Mouse (Mus musculus) left cerebral cortex, postnatal 25 days (tissue): ENCODE results near the gene Slc25a15. TPM values are rescaled to one million over a fixed set of nuclear protein-coding genes. Genes with fewer than 3 reads are reported as not detected.

Source experiments
- DNase-seq, 2 experiments: peaks; one replicate each; pipeline ENCODE4 v3.0.0; 2022; ENCODE audit warnings: low spot score in 2 of 2, mixed read lengths in 1 of 2
- intact Hi-C: fragments of 180-260 bp; cut with DNase I; formaldehyde crosslinking; loops from one replicate; pipeline ENCODE4 v1.15.1; 2025
- total RNA-seq, 2 experiments: library from RNA; stranded (reverse); gene quantifications; 2 replicates each; pipeline ENCODE4 v1.2.3; 2021

Slc25a15 gene
- total RNA-seq = 10 to 100 TPM; 11.0 to 13.5 TPM

DNA sequence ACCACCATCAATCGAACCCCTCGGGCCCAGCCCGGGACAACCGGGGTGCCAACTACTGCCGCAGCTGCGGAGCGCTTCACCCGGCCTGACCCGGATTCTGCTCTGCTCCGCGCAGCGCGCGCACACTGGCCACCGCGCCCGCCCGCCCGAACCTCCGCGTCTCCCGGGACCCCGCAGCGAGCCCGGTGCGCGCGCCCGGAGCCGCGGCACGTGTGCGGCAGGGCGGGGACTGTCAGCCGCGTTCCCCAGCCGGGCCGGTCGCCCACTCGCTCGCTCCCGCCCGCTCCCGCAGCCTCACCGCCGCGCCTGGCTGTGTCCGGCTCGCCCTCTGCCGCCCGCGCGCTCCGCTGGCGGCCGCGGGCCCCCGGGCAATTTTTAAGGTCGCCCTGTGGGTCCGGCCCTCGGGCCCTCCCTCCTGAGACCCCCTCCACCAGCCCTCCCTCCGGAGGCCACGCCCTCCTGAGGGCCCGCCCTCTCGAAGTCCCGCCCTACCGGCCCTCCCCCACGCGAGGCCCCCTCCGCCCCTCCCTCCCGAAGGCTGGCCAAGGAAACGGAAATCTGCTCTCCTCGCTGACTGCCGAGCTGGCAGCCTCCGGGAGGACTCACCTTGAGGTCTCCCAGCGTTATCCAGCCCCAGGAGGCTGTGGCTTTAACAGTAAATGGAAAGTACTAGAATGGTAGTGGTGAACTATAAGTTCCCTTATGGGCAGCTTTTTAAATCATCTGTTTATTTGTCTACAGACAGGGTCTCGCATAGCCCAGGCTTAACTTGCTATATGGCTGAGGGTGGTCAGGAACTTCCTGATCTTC lies at the start of gene Slc25a15:
TSS of gene Slc25a15 (minus strand) at position 456 of the 810 bp plus-strand sequence.
- DNase-seq = peak; percentile 84 to 88
- intact Hi-C loops = loop anchor here (5.0 to 10.0 kb wide), 2 partner anchors 206 to 404 kb away; partner anchors contain the start of gene Vps36

DNA sequence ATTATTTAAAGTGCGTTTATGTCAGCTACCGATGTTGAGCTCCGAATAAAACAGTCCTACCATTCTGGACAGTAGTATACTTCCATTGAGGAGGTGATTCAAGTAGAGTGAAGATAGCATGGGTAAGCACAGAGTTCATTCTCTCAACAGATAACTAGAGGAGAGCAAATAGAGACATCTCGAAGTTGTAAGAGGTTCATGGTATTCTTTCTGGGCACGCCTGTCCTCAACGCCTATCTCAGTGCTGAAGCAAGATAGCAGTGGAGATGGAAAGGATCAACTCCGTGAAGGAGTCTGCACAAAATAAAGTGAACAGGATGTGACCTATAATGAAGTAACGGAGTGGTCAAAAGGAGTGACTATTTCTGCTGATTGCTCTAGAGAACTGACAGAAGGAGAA lies 13.6 kb upstream of the Slc25a15 start:
- intact Hi-C loops = loop anchor here (1.0 kb wide), 1 partner anchor 219 kb away; no protein-coding TSS in a partner anchor
- no peak for DNase-seq

DNA sequence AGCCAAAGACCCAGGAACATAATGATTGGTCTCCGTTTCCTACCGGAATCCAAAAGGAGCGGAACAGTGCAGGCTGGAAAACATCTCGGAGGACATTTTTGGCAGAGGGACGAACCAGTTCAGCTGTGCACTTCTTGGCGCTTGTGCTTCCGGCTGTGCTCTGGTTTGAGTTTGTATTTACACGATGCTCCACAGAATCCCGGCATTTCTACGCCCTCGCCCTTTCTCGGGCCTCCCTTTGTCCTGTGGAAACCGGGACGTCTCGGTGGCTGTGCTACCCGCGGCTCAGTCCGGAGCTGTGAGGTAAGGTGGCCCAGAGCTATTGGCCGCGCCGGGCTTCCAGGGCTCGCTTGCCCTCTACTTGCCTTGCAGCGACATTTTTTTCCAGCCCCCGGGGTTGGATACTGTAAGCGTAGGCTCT lies 12.9 kb upstream of the Slc25a15 start, which contains the start of gene Mrps31:
TSS of gene Mrps31 (plus strand) at position 80 of the 421 bp plus-strand sequence.
- DNase-seq = peak; percentile 85 to 94
- intact Hi-C loops = loop anchor here (1.0 kb wide), 1 partner anchor 218 kb away; no protein-coding TSS in a partner anchor

DNA sequence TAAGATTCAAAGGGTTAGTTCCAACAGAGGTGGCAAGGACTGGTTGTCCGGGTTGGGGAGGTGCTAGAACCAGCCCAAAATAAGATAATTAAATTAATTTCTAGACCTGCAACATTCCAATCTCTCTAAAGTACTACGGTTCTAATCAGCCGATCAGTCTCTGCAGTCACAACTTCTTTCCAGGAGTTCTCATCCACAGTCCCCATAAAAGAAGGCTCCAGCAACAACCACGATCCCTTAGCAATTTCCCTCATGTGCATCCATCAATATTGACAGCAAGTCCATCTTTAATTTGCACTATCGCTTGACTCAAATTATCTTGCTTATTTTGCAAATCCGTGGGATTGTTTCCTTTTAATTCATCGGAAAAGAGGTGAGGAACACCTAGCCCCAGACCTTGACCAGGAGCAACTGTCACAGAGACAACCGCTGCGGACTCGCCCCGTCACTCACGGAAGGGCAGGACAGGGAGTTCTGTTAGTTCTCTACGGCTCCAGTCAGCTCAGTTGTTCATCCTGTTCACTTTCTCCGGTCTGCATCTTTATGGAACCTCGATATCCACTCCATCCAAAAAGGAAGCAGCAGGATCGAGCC lies 12.4 kb upstream of the Slc25a15 start:
- no peak for DNase-seq
- intact Hi-C loops = loop anchor here (1.0 kb wide), 1 partner anchor 217 kb away; no protein-coding TSS in a partner anchor

DNA sequence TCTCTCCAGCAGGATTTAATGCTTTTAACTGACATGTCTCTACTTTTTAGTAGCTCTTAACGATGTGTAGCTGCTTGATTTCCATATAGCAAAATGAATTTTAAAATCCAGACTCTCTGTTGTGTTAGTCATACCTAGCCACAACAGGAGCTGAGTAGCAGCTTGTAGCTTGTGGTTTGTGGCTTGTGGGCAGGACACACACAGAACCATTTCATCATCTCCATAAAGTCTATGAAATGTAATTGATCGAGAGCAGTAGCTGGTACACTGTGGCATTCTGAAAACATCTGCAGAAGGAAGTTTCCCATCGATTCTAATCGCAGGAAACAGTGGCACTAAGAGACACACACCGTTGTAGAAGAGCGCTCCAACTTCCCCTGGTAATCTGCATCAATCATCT lies 7.3 kb upstream of the Slc25a15 start:
- DNase-seq = no peak

DNA sequence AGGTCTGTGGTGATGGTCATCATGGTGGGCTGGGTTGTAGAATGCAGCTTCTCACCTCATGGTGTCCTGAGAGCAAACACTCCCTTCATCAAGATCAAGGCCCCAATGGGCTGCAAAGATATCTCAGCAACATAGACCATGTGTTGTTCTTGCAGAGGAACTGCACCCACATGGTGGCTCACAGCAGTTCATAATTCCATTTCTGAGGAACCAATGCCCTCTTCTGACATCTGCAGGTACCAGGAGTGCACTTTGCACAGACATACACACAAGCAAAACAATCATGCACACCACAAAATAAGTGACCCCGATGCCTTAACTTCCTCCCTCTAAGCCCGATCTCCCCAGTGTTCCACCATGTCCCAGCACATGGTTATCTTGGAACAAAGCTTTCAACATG lies 4.8 kb upstream of the Slc25a15 start:
- DNase-seq = no peak
- intact Hi-C loops = no loop called here

More for the DNA sequence above, 7.3 kb upstream of the Slc25a15 start:
- intact Hi-C loops = no loop called here

DNA sequence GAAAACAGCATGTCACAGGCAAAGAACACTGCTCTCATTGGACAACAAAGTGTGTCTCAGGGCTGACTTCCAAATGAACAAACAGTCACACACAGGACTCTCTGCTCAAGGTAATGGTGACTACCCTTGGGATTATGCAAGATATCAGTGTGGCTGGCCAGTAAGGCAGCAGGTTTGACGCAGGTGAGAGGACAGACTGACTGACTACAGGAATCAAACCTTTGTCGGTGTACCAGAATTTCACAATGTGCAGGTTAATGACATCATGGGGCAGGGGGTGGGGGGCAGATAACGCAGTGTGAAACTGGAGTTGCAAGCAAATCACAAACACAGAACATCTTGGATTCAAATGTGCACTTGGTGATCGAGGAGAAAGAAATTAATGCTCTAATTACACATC lies 2.2 kb upstream of the Slc25a15 start:
- intact Hi-C loops = no loop called here
- DNase-seq = no peak

DNA sequence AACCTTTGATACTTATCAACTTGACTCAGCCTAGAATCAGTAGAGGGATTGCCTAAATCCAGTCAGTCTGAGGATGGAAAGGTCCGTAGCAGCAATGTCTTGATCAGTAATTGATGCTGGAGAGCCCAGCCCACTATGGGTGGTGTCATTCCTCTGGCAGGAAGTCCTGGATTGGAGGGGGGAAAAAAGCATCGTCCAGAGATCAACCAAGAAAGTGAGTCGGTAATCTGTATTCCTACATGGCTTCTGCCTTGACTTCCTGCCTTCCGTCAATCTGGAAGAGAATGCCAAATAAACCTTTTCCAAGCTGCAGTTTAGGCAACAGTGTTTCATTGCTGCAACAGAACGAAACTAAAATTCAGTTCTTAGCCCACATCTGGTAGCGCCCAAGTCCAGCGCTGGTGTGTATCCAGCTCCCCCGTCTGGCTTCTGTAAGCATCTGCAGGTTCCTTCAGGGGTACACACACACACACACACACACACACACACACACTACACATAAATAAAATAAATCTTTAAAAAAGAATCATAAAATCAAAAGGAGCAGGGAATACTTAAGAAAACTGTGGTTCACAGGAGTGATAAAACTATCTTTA lies 986 bp upstream of the Slc25a15 start:
- DNase-seq = no peak
- intact Hi-C loops = loop anchor here (5.0 to 10.0 kb wide), 2 partner anchors 207 to 405 kb away; partner anchors contain the start of gene Vps36

DNA sequence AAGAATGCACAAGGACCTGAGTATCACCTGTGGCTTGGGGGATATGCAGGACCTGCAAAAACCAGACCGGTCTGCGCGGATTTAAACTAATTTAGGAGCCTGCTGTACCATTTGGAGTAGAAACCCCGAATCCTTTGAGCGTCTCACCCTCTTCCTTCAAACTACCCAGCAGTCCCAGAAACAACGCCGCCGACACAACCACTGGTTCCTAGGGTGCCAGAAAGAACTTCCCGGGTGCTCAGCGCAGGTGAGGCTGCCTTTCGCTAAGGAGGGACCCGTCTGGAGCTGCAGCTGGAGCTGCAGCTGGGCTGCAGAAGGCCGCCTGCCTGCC lies 621 bp downstream of the Slc25a15 start:
- intact Hi-C loops = loop anchor here (5.0 to 10.0 kb wide), 2 partner anchors 205 to 403 kb away; partner anchors contain the start of gene Vps36
- DNase-seq = no peak

DNA sequence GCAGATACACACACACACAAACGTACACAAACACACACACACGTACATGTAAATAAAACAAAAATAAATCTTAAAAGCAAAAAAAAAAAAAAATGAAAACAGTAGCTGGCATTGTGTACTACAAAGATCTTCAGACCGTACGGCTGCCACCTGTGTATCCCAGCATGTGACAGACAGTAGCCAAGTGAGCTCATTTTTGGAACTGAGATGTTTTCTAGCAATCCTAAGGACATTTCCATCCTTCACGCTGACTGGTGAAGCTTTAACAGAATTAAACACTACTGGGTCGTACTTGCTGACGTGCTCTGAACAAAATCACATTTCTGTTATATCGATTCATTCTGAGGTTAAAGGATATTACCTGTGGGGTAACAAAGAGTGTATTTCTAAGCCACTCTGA lies 3.1 kb downstream of the Slc25a15 start:
- intact Hi-C loops = loop anchor here (5.0 to 10.0 kb wide), 2 partner anchors 203 to 400 kb away; partner anchors contain the start of gene Vps36
- DNase-seq = no peak

DNA sequence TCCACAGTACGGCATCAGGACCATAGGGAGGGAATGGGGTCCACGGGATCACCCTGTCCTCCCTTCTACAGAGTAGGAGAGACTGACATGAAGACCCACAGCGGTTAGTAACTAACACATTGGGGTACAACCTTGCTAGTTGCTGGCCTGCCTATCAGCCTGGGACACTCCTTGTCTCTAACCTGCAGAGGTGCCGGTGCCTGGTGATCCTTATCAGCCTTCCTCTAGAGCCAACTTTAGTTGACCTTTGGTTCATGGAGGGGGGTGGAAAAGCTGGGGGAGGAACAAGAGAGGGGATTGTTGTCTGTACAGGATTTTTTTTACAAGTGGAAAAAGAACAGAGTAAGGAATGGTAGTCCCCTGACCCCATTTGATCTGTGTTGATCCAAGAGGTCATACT lies 3.9 kb downstream of the Slc25a15 start:
- DNase-seq = no peak

DNA sequence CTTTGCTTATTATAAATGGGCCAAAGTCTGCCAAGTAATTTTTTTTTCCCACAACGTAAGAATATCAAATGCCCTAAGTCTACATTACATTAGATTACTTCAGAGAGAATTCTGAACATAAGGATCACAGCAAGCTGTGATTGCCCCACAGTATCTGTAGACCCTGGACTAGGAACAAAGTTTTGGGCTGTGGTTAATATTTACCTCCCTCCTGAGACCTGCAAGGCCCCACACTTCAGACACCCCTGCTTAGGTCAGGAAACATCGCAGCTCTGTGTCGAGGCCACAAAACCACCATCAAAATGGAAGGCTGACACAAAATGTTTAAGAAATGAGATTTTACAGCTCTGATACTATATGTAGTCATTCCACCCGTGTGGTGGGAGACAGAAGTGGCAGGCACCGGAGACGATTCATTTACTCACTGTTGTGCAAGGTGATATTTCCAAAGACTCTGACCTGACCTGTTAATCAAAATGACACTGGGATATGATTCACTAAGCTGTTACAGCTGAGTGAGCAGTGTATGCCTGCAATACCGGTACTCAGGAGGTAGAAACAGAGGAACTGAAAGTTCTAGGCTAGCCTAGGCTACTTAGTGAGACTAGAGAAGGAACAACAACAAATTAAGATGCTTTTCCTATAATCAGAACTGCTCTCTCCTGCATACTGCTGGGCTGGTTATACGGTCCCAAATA lies 7.5 kb downstream of the Slc25a15 start:
- intact Hi-C loops = loop anchor here (10.0 kb wide), 1 partner anchor 396 kb away; no protein-coding TSS in a partner anchor
- no peak for DNase-seq

More for the DNA sequence above, 3.9 kb downstream of the Slc25a15 start:
- intact Hi-C loops = loop anchor here (10.0 kb wide), 1 partner anchor 400 kb away; no protein-coding TSS in a partner anchor

DNA sequence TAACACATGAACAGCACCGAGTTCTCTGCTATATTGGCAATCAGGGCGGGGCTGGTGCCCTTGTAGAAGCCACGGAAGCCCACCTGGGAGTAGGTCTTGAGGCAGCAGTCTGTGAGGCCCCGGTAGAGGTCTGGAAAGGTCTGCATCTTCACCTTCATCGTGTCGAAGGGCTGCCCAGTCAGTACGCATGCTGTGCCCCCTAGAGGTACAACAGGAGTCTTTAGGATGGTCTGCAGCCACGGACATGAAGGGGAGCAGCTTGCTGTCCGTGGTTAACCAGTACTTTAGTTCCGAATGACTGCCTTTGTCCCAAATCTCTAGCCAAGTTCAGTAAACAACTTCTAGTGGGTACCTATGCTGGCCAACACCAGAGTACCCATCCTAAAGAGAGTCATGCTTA lies 8.5 kb downstream of the Slc25a15 start:
- DNase-seq = no peak
- intact Hi-C loops = loop anchor here (10.0 kb wide), 1 partner anchor 395 kb away; no protein-coding TSS in a partner anchor

DNA sequence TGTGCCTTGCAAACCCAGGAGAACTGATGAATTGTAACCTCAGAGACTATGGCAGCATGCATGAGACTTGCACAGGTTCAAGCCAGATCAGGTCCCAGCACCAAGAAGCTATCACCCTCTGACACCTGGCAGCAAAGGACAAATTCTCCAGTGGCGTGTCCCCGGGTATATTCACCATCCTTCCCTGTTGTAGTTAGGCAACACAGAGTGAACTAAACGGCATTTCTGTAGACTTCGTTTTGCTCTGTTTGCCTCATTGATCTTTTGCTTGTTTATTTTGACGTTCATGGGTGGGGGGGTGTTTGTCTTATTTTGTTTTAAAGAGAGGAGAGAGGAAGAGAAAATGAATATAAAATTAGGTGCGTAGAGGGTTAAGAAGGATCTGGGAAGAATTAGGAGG lies 13.2 kb downstream of the Slc25a15 start:
- intact Hi-C loops = no loop called here
- DNase-seq = no peak

DNA sequence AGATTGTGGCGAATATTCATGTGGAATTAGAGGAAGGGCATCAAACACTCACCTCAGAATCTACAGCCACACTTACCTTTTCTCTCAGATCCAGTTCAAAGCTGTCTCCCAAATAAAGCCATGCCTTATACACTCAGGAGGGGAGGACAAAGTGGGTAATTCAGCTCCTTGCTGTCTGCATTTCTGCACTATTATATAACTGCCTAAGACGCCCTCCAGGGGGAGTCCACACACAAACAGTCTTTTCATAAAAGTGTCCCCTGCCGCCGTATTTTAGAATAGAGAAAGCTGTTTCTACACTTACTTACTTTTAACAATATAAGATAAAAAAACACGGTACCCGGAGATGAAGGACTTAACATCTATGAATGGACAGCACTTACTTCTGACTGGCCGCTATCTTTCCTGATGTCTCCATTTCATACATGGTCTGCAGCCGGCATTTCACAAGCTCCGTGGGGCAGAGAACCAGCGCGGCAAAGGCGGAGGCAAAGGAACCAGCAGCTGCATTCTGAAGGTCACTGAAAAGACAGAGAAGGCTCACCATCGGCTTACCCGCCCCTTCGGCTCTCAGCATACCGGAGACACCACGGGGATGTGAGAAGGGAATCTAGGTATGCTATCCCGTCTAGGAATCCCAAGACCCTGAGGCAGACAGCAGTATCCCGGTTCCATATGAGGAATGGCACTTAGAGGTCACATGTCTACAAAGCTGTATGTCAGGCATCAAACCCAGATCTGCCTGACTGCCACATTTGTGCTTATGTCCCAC lies 15.4 kb downstream of the Slc25a15 start:
- intact Hi-C loops = no loop called here
- DNase-seq = peak in 1 of 2 experiments; percentile 4

DNA sequence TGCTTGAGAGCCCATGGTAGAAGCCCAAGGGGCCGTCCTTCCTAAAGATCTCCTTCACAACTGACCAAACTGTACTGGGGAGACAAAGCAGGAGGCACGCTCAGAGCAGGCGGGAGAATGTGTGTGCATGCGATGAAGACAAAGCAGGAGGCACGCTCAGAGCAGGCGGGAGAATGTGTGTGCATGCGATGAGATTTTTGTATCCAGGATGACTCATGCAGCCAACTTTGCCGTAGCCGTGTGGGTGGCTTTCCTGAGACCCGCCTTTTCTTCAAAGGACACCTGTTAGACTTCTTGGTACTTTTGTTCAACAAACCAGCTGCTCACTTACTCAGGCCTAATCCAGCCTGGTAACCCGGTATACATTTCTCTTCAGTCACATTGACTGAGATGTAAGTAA lies 17.5 kb downstream of the Slc25a15 start:
- peak; percentile 14 to 63 for DNase-seq
- intact Hi-C loops = no loop called here

DNA sequence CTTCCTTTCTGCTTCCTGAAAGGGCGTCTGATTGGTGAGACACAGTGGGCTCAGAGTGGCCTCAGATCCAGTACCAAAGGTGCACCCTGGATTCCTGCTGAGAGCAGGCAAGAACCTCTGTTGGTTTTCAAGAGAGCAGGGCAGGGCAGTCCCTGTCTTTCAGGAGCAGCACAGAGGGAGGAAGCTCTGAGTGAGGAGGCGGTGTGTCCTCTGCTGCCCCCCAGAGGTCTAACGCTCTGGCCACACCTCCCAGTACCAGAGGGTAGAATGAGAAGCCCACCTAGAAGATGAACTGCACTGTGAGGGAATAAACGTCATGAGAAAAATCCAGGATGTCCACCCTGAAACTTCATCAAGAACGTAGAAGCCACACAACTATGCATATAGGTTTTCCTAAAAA lies 21.5 kb downstream of the Slc25a15 start:
- intact Hi-C loops = loop anchor here (2.0 kb wide), 1 partner anchor 184 kb away; the partner anchor contains the start of gene Vps36
- peak in 1 of 2 experiments; percentile 6 for DNase-seq

DNA sequence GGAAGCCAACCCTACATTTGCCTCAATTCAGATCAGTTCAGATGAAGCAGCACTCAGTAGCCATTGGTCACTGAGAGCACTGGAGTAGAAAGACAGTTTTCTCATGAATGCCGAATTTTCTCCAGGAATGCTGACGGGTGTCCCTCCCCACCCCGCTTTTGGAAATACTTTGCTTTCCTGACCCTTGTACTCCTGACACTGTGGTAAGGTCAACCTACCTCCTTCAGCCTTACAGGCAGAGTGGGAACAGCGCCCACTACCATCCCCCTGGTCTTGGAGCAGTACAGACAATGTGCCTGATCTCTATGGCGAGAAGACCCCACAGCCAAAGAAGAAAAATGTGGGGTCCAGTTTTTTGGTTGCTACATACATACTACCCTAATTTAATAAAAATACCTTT lies 22.1 kb downstream of the Slc25a15 start:
- DNase-seq = no peak
- intact Hi-C loops = loop anchor here (2.0 kb wide), 1 partner anchor 184 kb away; the partner anchor contains the start of gene Vps36

DNA sequence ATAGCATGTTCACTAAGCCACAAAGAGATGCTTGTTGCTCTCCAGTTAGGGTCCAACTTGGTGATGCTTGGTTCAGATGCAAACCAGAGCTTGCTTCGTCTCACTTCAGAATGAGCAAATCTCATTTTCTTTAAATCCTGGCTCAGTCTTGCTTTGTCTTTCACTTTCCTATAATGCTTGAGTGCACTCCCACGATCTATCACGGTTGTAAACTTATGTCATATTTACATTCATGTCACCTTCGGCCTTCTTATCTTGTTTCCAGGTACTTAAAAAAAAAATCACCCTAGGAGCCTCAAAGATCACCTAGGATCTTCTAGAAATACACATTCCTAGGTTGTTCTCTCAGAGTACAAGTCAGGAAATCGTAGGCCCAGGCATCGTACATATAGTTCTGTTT lies 38.5 kb downstream of the Slc25a15 start:
- intact Hi-C loops = no loop called here
- DNase-seq = no peak
